Mouse (Mus musculus): ENCODE measurements around the gene Hmgn2.
"Not testable (repeated sequence)": the region's sequence is repeated elsewhere in the genome, so short reads cannot be mapped to it uniquely, and the experiment has no call there.

The Hmgn2 gene

GRCm38 (mm10) chr4:133968150-133968921, at the start of gene Hmgn2:
TSS of gene Hmgn2 (minus strand) at chr4:133968650.
- DNase-seq (ENCODE audit: low read depth): peak; percentile 73

- DNase-seq (ENCODE audit: low read depth): no peak
Measured at GRCm38 (mm10) chr4:134017201-134017865, 48.9 kb upstream of the Hmgn2 start.

- no peak for DNase-seq (ENCODE audit: low read depth)
Measured at GRCm38 (mm10) chr4:134016767-134017166, 48.3 kb upstream of the Hmgn2 start.

- no peak for DNase-seq (ENCODE audit: low read depth)
Measured at GRCm38 (mm10) chr4:134016208-134016607, 47.8 kb upstream of the Hmgn2 start.

GRCm38 (mm10) chr4:134012858-134013528, 44.5 kb upstream of the Hmgn2 start:
- peak; percentile 38 for DNase-seq (ENCODE audit: low read depth)

GRCm38 (mm10) chr4:134011450-134012414, 43.3 kb upstream of the Hmgn2 start:
- no peak for DNase-seq (ENCODE audit: low read depth)

- DNase-seq (ENCODE audit: low read depth): no peak
Measured at GRCm38 (mm10) chr4:134009709-134010108, 41.3 kb upstream of the Hmgn2 start.

- DNase-seq (ENCODE audit: low read depth): no peak
Measured at GRCm38 (mm10) chr4:134006845-134007244, 38.4 kb upstream of the Hmgn2 start.

- no peak for DNase-seq (ENCODE audit: low read depth)
Measured at GRCm38 (mm10) chr4:134005581-134006358, 37.3 kb upstream of the Hmgn2 start.

GRCm38 (mm10) chr4:134002903-134003302, 34.5 kb upstream of the Hmgn2 start:
- DNase-seq (ENCODE audit: low read depth): no peak

GRCm38 (mm10) chr4:134002246-134002645, 33.8 kb upstream of the Hmgn2 start:
- DNase-seq (ENCODE audit: low read depth): no peak

GRCm38 (mm10) chr4:134001710-134002109, 33.3 kb upstream of the Hmgn2 start:
- DNase-seq (ENCODE audit: low read depth): peak; percentile 19

- peak; percentile 99 for DNase-seq (ENCODE audit: low read depth)
Measured at GRCm38 (mm10) chr4:134000466-134001438, 32.3 kb upstream of the Hmgn2 start, which contains the start of gene Dhdds. TSS of gene Dhdds (minus strand) at chr4:134000918.

GRCm38 (mm10) chr4:133994697-133995096, 26.2 kb upstream of the Hmgn2 start:
- no peak for DNase-seq (ENCODE audit: low read depth)

GRCm38 (mm10) chr4:133991087-133991660, 22.7 kb upstream of the Hmgn2 start:
- DNase-seq (ENCODE audit: low read depth): no peak

GRCm38 (mm10) chr4:133990035-133990434, 21.6 kb upstream of the Hmgn2 start:
- no peak for DNase-seq (ENCODE audit: low read depth)

- not testable (repeated sequence) for DNase-seq (ENCODE audit: low read depth)
Measured at GRCm38 (mm10) chr4:133988289-133988688, 19.8 kb upstream of the Hmgn2 start.

GRCm38 (mm10) chr4:133982936-133983335, 14.5 kb upstream of the Hmgn2 start:
- DNase-seq (ENCODE audit: low read depth): no peak

- DNase-seq (ENCODE audit: low read depth): no peak
Measured at GRCm38 (mm10) chr4:133980496-133980895, 12.0 kb upstream of the Hmgn2 start.
